Mouse (Mus musculus) hindbrain, embryonic 14.5 days (tissue): ENCODE results near the gene Atp6v1e1. TPM values are rescaled to one million over a fixed set of nuclear protein-coding genes. Genes with fewer than 3 reads are reported as not detected.
"Not testable (repeated sequence)": the region's sequence is repeated elsewhere in the genome, so short reads cannot be mapped to it uniquely, and the experiment has no call there.

Experiments
- ATAC-seq: fragments of 200-750 bp; cut with Nextera tagmentation; 2 replicates; pipeline ENCODE4 v1.8.0; 2017; ENCODE audit warnings: moderate number of reproducible peaks, mild to moderate bottlenecking, moderate TSS enrichment, moderate library complexity; ENCODE audit not compliant: low FRiP score
- DNase-seq: peaks from one replicate; pipeline ENCODE4 v3.0.0-alpha.2; 2015; ENCODE audit warnings: low spot score
- H3K27ac ChIP-seq: fragments of 300-500 bp; sonication (generic); 2 replicates; pipeline ENCODE4 v1.5.1; 2014; ENCODE audit warnings: mild to moderate bottlenecking, moderate library complexity
- H3K27me3 ChIP-seq: fragments of 300-500 bp; sonication (generic); 2 replicates; pipeline ENCODE4 v1.6.1; 2014; ENCODE audit warnings: mild to moderate bottlenecking, low read length, mixed read lengths; ENCODE audit not compliant: control insufficient read depth, insufficient read depth
- H3K36me3 ChIP-seq: fragments of 300-500 bp; sonication (generic); replicated peaks from 2 replicates; pipeline ENCODE4 v1.6.1; 2014; ENCODE audit not compliant: control insufficient read depth, insufficient read depth
- H3K4me1 ChIP-seq: fragments of 300-500 bp; sonication (generic); replicated peaks from 2 replicates; pipeline ENCODE4 v1.6.1; 2014; ENCODE audit warnings: antibody characterized with exemption, low read length, mixed read lengths; ENCODE audit not compliant: control insufficient read depth, insufficient read depth
- H3K4me2 ChIP-seq: fragments of 300-500 bp; sonication (generic); replicated peaks from 2 replicates; pipeline ENCODE4 v1.6.1; 2014; ENCODE audit warnings: mild to moderate bottlenecking, moderate library complexity
- H3K4me3 ChIP-seq: fragments of 300-500 bp; sonication (generic); replicated peaks from 2 replicates; pipeline ENCODE4 v1.5.1; 2014; ENCODE audit warnings: mild to moderate bottlenecking, low read length
- H3K9ac ChIP-seq: fragments of 300-500 bp; sonication (generic); 2 replicates; pipeline ENCODE4 v1.6.1; 2014
- H3K9me3 ChIP-seq: fragments of 300-500 bp; sonication (generic); 2 replicates; pipeline ENCODE4 v1.6.1; 2016; ENCODE audit warnings: low read length; ENCODE audit not compliant: control insufficient read depth
- WGBS: fragments of 180-500 bp; shearing (Covaris S2); extraction: QIAGEN DNeasy Blood & Tissue Kit; methylation state at CpG from one replicate; pipeline ENCODE4 v1.1.7; 2014; 5-methylcytosine and 5-hydroxymethylcytosine counted together
- polyA plus RNA-seq: library from polyadenylated mRNA; unstranded; fragments of >200 nt; fragmentation: Nextera tagmentation; extraction: Ambion mirVana; gene quantifications from 2 replicates; pipeline ENCODE4 v1.2.1, GENCODE M21; 2014

Gene Atp6v1e1
- polyA plus RNA-seq, 1 experiment from 2014 or later = 297 TPM

DNA sequence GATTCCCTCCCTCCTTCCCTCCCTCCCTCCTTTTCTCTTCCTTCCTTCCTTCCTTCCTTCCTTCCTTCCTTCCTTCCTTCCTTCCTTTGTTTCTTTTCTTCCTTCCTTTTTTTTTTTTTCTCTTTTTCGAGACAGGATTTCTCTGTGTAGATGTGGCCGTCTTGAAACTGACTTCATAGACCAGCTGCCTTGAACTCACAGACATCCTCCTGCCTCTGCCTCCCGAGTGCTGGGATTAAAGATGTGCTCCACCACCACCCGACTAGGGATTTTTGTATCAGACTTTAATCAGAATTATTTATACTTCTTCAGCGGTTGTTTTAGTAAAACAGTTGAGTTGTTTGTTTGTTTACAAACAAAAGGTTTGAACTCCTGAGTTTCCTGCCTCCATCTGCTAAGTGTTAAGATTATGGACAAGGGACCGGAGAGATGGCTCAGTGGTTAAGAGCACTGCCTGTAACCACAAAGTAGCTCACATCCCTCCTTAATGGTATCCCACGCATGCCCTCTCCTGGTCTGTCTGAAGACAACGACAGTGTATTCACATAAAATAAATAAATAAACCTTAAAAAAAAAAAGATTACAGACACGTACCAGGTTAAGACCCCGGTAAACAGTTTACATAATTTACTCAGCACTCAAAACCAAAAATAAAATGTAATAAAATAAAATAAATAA lies 483 bp upstream of the Atp6v1e1 start:
- Histone ChIP-seq H3K27me3 (no peaks in the 10 kb centered on the region), H3K36me3 (peaks cover 9% of the 10 kb centered on the region), H3K4me3 (peak overlapping the region; percentile 71), H3K27ac (peak overlapping the region; percentile 72; the same call in 1 of the 2 replicates), H3K9ac (no peak overlapping the region), H3K4me2 (peak overlapping the region; percentile 43), H3K4me1 (peaks cover 17% of the 10 kb centered on the region), H3K9me3 (no peaks in the 10 kb centered on the region)
- no peak for DNase-seq
- 0 out of 2 replicates have a peak, but pooled peaks have one; percentile 47 for ATAC-seq
- WGBS = 72% methylated on average over 10 of the region's 10 CpGs

DNA sequence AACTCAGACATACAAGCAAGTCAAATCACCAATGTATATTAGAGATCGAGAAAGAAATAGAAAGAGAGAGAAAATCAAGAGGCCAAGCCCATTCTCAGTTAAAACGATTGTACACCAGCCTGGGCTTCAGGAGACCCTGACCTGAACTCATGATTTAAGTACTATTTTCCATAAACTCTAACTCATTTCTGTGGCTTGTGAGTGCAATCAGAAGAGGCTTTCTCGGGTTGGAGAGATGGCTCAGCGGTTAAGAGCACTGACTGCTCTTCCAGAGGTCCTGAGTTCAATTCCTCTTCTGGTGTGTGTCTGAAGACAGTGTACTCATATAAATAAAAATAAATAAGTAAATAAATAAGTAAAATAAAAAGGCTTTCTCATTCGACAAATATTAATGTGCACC lies 878 bp downstream of the Atp6v1e1 start:
- DNase-seq (no peak), ATAC-seq (no peak)
- Histone ChIP-seq H3K36me3 (peaks cover 19% of the 10 kb centered on the region), H3K4me2 (peak overlapping the region; percentile 73), H3K9me3 (no peaks in the 10 kb centered on the region), H3K27ac (peak overlapping the region; percentile 86; the same call in 1 of the 2 replicates), H3K9ac (peak overlapping the region; percentile 75), H3K27me3 (no peaks in the 10 kb centered on the region), H3K4me1 (peaks cover 17% of the 10 kb centered on the region), H3K4me3 (peak overlapping the region; percentile 71)
- WGBS = 69% methylated on average over 5 of the region's 5 CpGs

DNA sequence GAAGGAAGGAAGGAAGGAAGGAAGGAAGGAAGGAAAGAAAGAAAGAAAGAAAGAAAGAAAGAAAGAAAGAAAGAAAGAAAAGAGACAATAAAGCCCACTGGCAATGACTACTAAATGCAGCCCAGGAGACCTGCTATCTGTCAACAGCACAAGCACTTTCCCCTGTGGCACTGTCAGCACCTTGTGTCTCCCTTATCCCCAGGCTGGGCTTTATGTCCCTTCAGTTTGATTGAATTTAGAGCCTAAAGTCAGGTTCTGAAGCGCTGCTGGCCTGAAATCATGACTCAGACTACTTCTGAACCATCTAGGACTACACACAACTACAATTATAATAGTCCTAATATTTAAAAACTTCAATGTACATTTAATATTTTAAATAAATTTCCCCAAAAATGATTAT lies 1.7 kb downstream of the Atp6v1e1 start:
- WGBS = 91% methylated on average over 1 of the region's 1 CpGs
- ATAC-seq (no peak), DNase-seq (no peak)
- Histone ChIP-seq H3K4me2 (peak overlapping the region; percentile 73), H3K4me1 (peaks cover 17% of the 10 kb centered on the region), H3K4me3 (no peak overlapping the region), H3K9ac (no peak overlapping the region), H3K36me3 (peaks cover 19% of the 10 kb centered on the region), H3K27me3 (no peaks in the 10 kb centered on the region), H3K27ac (no peak overlapping the region), H3K9me3 (no peaks in the 10 kb centered on the region)

DNA sequence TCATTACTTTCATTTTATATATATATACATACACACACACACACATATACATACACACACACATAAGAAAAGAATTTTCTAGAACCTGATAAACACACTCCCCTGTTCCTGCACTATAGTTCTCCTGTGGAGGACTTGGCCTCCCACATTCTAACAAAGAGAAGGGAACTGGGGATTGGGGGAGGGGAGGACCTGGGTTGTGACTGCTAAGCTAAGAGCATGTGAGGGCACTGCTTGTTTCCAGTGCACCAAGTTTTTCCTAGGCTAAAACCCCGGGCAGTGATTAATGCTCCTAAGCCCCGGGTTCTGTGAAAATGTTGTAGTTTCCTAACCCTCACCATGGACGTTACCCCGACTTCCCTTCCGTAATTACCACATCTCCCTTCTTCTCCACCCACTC lies 2.4 kb downstream of the Atp6v1e1 start:
- Histone ChIP-seq H3K9ac (no peak overlapping the region), H3K4me3 (no peak overlapping the region), H3K27me3 (no peaks in the 10 kb centered on the region), H3K27ac (no peak overlapping the region), H3K4me2 (no peak overlapping the region), H3K9me3 (no peaks in the 10 kb centered on the region), H3K4me1 (peaks cover 17% of the 10 kb centered on the region), H3K36me3 (peaks cover 19% of the 10 kb centered on the region)
- DNase-seq = no peak
- no peak for ATAC-seq
- 95% methylated on average over 5 of the region's 5 CpGs for WGBS

DNA sequence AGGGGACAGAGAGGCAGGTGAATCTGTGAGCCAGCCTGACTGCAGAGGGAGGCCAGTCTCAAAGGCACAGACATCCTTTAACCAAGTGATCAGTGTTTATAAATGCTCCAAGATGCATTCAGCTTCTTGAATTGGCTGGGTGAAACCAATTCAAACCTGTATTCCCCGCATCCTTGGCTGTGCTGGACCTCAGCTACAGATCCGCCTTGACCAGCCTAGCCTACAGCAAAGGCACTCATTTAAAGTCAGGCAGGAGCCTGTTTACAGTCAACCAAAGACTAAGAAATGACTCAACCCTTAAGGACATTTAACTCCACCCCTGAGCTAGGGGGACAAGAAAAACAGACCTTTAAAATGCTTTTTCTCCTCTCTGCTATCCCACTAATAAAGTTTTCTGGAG lies 3.3 kb downstream of the Atp6v1e1 start:
- Histone ChIP-seq H3K4me2 (no peak overlapping the region), H3K9ac (no peak overlapping the region), H3K9me3 (no peaks in the 10 kb centered on the region), H3K36me3 (peaks cover 19% of the 10 kb centered on the region), H3K4me1 (peaks cover 17% of the 10 kb centered on the region), H3K4me3 (no peak overlapping the region), H3K27ac (no peak overlapping the region), H3K27me3 (no peaks in the 10 kb centered on the region)
- DNase-seq = no peak
- no peak for ATAC-seq
- WGBS = 94% methylated on average over 2 of the region's 2 CpGs

- H3K4me2 ChIP-seq, H3K27me3 ChIP-seq, ATAC-seq, H3K4me3 ChIP-seq, H3K27ac ChIP-seq, DNase-seq, H3K9ac ChIP-seq, H3K4me1 ChIP-seq, H3K9me3 ChIP-seq: not testable (repeated sequence)
- H3K36me3 ChIP-seq = peaks cover 46% of the 10 kb centered on the region
- 100% methylated on average over 6 of the region's 10 CpGs for WGBS
Observed at GRCm38 (mm10) chr6:120811999-120812398, 10.6 kb downstream of the Atp6v1e1 start.

- DNase-seq (no peak), ATAC-seq (no peak)
- 94% methylated on average over 4 of the region's 4 CpGs for WGBS
- Histone ChIP-seq H3K9me3 (no peaks in the 10 kb centered on the region), H3K36me3 (peaks cover 88% of the 10 kb centered on the region), H3K27me3 (no peaks in the 10 kb centered on the region), H3K4me2 (no peak overlapping the region), H3K9ac (no peak overlapping the region), H3K4me1 (no peaks in the 10 kb centered on the region), H3K4me3 (no peak overlapping the region), H3K27ac (no peak overlapping the region)
Observed at GRCm38 (mm10) chr6:120807738-120808081, 14.9 kb downstream of the Atp6v1e1 start.

DNA sequence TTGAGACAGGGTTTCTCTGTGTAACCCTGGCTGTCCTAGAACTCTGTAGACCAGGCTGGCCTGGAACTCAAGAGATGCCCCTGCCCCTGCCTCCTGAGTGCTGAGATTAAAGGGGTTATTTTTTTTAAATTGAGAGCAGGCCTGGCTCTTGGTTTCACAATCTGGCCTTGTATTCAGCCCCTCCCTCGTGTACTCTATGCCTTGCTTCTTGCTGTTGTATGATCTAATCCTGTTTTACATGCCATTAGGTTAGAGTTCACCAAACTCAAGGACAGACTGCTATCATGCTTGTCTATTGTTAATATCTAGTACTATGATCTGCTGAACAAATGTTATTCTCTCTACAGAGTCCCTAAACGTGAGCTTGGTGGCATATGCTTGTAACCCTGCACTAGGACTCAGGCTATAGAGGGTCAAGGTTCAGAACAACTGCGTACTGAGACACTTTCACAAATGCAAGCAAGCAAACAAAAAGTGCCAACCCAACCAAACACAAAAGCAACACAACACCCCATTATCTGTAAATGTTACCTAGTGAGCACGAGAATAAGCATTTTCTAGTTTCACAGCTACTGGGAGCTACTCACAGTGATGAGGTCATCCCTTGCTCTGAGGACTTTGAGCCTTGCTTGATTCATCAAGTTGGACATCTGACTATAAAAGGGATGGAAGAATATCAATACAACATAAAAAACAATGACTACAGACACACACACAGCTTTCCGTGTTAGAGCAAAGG lies 15.4 kb downstream of the Atp6v1e1 start:
- WGBS = 86% methylated on average over 5 of the region's 5 CpGs
- Histone ChIP-seq H3K36me3 (peaks cover 94% of the 10 kb centered on the region), H3K4me3 (no peak overlapping the region), H3K27ac (no peak overlapping the region), H3K9me3 (no peaks in the 10 kb centered on the region), H3K9ac (no peak overlapping the region), H3K27me3 (no peaks in the 10 kb centered on the region), H3K4me2 (no peak overlapping the region), H3K4me1 (no peaks in the 10 kb centered on the region)
- DNase-seq (no peak), ATAC-seq (no peak)

DNA sequence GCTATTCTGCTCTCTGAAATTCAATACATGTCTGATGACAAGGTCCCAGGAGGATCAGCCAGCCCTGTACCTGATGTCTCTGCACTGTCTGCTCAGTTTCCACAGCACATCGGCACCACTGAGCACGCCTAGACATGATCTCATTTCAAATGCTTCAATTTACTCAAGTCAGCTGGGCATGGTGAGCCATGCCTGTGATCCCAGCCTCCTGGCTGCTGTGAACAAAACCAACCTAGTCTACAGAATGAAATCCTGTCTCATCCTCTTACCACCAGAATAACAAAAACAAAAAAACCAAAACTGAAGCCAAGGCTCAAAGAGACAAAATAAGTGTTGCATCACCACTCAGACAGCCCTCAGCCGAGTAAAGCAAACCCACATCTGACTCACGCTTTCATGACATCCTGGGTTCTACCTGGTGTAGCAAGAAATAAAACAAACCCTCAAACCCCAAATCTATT lies 23.0 kb downstream of the Atp6v1e1 start:
- 86% methylated on average over 4 of the region's 4 CpGs for WGBS
- Histone ChIP-seq H3K4me1 (no peaks in the 10 kb centered on the region), H3K4me3 (no peak overlapping the region)

More for the DNA sequence above, 23.0 kb downstream of the Atp6v1e1 start:
- no peaks in the 10 kb centered on the region for H3K9me3 ChIP-seq
- H3K9ac ChIP-seq = no peak overlapping the region
- H3K36me3 ChIP-seq = peaks cover 99% of the 10 kb centered on the region
- ATAC-seq (no peak), DNase-seq (no peak)
- H3K27ac ChIP-seq = no peak overlapping the region
- no peak overlapping the region for H3K4me2 ChIP-seq
- H3K27me3 ChIP-seq = no peaks in the 10 kb centered on the region
